Mouse (Mus musculus) liver, embryonic 12.5 days (tissue): Measurements from ENCODE around the gene Calr4. TPM values are rescaled to one million over a fixed set of nuclear protein-coding genes. Genes with fewer than 3 reads are reported as not detected.

Experiments used
- ATAC-seq: fragments of 200-750 bp; cut with Nextera tagmentation; 2 replicates; pipeline ENCODE4 v1.8.0; 2017; ENCODE audit warnings: moderate number of reproducible peaks, mild to moderate bottlenecking, moderate library complexity
- H3K27ac ChIP-seq: fragments of 300-500 bp; sonication (generic); 2 replicates; pipeline ENCODE4 v1.5.1; 2016; ENCODE audit warnings: mild to moderate bottlenecking
- H3K27me3 ChIP-seq: fragments of 300-500 bp; sonication (generic); replicated peaks from 2 replicates; pipeline ENCODE4 v1.6.1; 2016; ENCODE audit warnings: mild to moderate bottlenecking, moderate library complexity
- H3K36me3 ChIP-seq: fragments of 300-500 bp; sonication (generic); 2 replicates; pipeline ENCODE4 v1.6.1; 2016; ENCODE audit warnings: mild to moderate bottlenecking, moderate library complexity
- H3K4me1 ChIP-seq: fragments of 300-500 bp; sonication (generic); 2 replicates; pipeline ENCODE4 v1.6.1; 2016
- H3K4me2 ChIP-seq: fragments of 300-500 bp; sonication (generic); 2 replicates; pipeline ENCODE4 v1.6.1; 2016; ENCODE audit warnings: mild to moderate bottlenecking, moderate library complexity
- H3K4me3 ChIP-seq: fragments of 300-500 bp; sonication (generic); 2 replicates; pipeline ENCODE4 v1.5.1; 2016; ENCODE audit warnings: mild to moderate bottlenecking, moderate library complexity
- H3K9ac ChIP-seq: fragments of 300-500 bp; sonication (generic); 2 replicates; pipeline ENCODE4 v1.6.1; 2016; ENCODE audit warnings: mild to moderate bottlenecking, moderate library complexity
- H3K9me3 ChIP-seq: fragments of 300-500 bp; sonication (generic); replicated peaks from 2 replicates; pipeline ENCODE4 v1.6.1; 2016; ENCODE audit warnings: mild to moderate bottlenecking, moderate library complexity
- WGBS: fragments of 180-500 bp; shearing (Covaris S2); methylation state at CpG from one replicate; pipeline ENCODE4 v1.1.7; 2016; ENCODE audit not compliant: insufficient replicate concordance; 5-methylcytosine and 5-hydroxymethylcytosine counted together
- polyA plus RNA-seq: library from polyadenylated mRNA; unstranded; fragments of >200 nt; fragmentation: Nextera tagmentation; extraction: Ambion mirVana; gene quantifications from 2 replicates; pipeline ENCODE4 v1.2.1, GENCODE M21; 2016

The Calr4 gene
- polyA plus RNA-seq, 1 experiment from 2014 or later = not detected

GRCm38 (mm10) chr4:109210881-109211280 is 23.4 kb upstream of the Calr4 start:
- Histone ChIP-seq H3K4me2 (no peak overlapping the region), H3K27me3 (no peaks in the 10 kb centered on the region), H3K9me3 (no peaks in the 10 kb centered on the region), H3K4me3 (no peak overlapping the region), H3K4me1 (peaks cover 3% of the 10 kb centered on the region; the same call in 1 of the 2 replicates), H3K9ac (no peak overlapping the region), H3K27ac (no peak overlapping the region), H3K36me3 (no peaks in the 10 kb centered on the region)
- 74% methylated on average over 4 of the region's 4 CpGs for WGBS
- no peak for ATAC-seq

- Histone ChIP-seq H3K36me3 (no peaks in the 10 kb centered on the region), H3K9ac (no peak overlapping the region), H3K4me1 (no peaks in the 10 kb centered on the region), H3K4me2 (no peak overlapping the region), H3K4me3 (no peak overlapping the region), H3K9me3 (no peaks in the 10 kb centered on the region), H3K27ac (no peak overlapping the region), H3K27me3 (no peaks in the 10 kb centered on the region)
- WGBS = 45% methylated on average over 3 of the region's 3 CpGs
- ATAC-seq = no peak
Measured at GRCm38 (mm10) chr4:109213986-109214385, 20.3 kb upstream of the Calr4 start.

- no peaks in the 10 kb centered on the region for H3K36me3 ChIP-seq
- H3K4me1 ChIP-seq = no peaks in the 10 kb centered on the region
- H3K9me3 ChIP-seq = no peaks in the 10 kb centered on the region
- WGBS = 60% methylated on average over 7 of the region's 7 CpGs
- H3K27ac ChIP-seq = no peak overlapping the region
- H3K9ac ChIP-seq = no peak overlapping the region
- ATAC-seq = no peak
- H3K27me3 ChIP-seq = no peaks in the 10 kb centered on the region
- no peak overlapping the region for H3K4me2 ChIP-seq
- H3K4me3 ChIP-seq = no peak overlapping the region
Measured at GRCm38 (mm10) chr4:109218008-109218407, 16.3 kb upstream of the Calr4 start.

GRCm38 (mm10) chr4:109220441-109220940 is 13.8 kb upstream of the Calr4 start:
- no peaks in the 10 kb centered on the region for H3K9me3 ChIP-seq
- WGBS = 70% methylated on average over 14 of the region's 14 CpGs
- no peaks in the 10 kb centered on the region for H3K4me1 ChIP-seq
- H3K4me3 ChIP-seq = no peak overlapping the region
- no peak overlapping the region for H3K27ac ChIP-seq
- ATAC-seq = no peak
- no peak overlapping the region for H3K9ac ChIP-seq
- H3K4me2 ChIP-seq = no peak overlapping the region
- no peaks in the 10 kb centered on the region for H3K36me3 ChIP-seq
- H3K27me3 ChIP-seq = no peaks in the 10 kb centered on the region

GRCm38 (mm10) chr4:109222001-109222400 is 12.3 kb upstream of the Calr4 start:
- H3K27ac ChIP-seq = no peak overlapping the region
- H3K9ac ChIP-seq = no peak overlapping the region
- H3K4me3 ChIP-seq = no peak overlapping the region
- H3K4me1 ChIP-seq = no peaks in the 10 kb centered on the region
- no peak for ATAC-seq
- H3K27me3 ChIP-seq = no peaks in the 10 kb centered on the region
- 80% methylated on average over 3 of the region's 3 CpGs for WGBS
- H3K36me3 ChIP-seq = no peaks in the 10 kb centered on the region
- H3K9me3 ChIP-seq = no peaks in the 10 kb centered on the region
- no peak overlapping the region for H3K4me2 ChIP-seq

- 77% methylated on average over 13 of the region's 13 CpGs for WGBS
- Histone ChIP-seq H3K4me1 (no peaks in the 10 kb centered on the region), H3K27ac (no peak overlapping the region), H3K36me3 (no peaks in the 10 kb centered on the region), H3K4me3 (no peak overlapping the region), H3K9me3 (no peaks in the 10 kb centered on the region), H3K4me2 (no peak overlapping the region), H3K27me3 (no peaks in the 10 kb centered on the region), H3K9ac (no peak overlapping the region)
- ATAC-seq = no peak
Measured at GRCm38 (mm10) chr4:109224762-109225552, 9.3 kb upstream of the Calr4 start.

GRCm38 (mm10) chr4:109225606-109226005 is 8.7 kb upstream of the Calr4 start:
- H3K9me3 ChIP-seq = no peaks in the 10 kb centered on the region
- no peaks in the 10 kb centered on the region for H3K4me1 ChIP-seq
- H3K4me3 ChIP-seq = no peak overlapping the region
- no peak overlapping the region for H3K27ac ChIP-seq
- H3K27me3 ChIP-seq = no peaks in the 10 kb centered on the region
- 73% methylated on average over 6 of the region's 6 CpGs for WGBS
- ATAC-seq = no peak
- H3K4me2 ChIP-seq = no peak overlapping the region
- H3K36me3 ChIP-seq = no peaks in the 10 kb centered on the region
- no peak overlapping the region for H3K9ac ChIP-seq

- Histone ChIP-seq H3K4me2 (no peak overlapping the region), H3K27ac (no peak overlapping the region), H3K27me3 (no peaks in the 10 kb centered on the region), H3K9ac (no peak overlapping the region), H3K9me3 (no peaks in the 10 kb centered on the region), H3K4me1 (no peaks in the 10 kb centered on the region), H3K4me3 (no peak overlapping the region), H3K36me3 (no peaks in the 10 kb centered on the region)
- no peak for ATAC-seq
- WGBS = 38% methylated on average over 5 of the region's 5 CpGs
Measured at GRCm38 (mm10) chr4:109226071-109226470, 8.2 kb upstream of the Calr4 start.

GRCm38 (mm10) chr4:109229766-109230279 is 4.5 kb upstream of the Calr4 start:
- Histone ChIP-seq H3K27me3 (no peaks in the 10 kb centered on the region), H3K9me3 (no peaks in the 10 kb centered on the region), H3K27ac (no peak overlapping the region), H3K4me2 (no peak overlapping the region), H3K4me3 (no peak overlapping the region), H3K9ac (no peak overlapping the region), H3K4me1 (no peaks in the 10 kb centered on the region), H3K36me3 (no peaks in the 10 kb centered on the region)
- ATAC-seq = no peak
- WGBS = 44% methylated on average over 7 of the region's 7 CpGs

GRCm38 (mm10) chr4:109234806-109235350 is 593 bp downstream of the Calr4 start:
- no peaks in the 10 kb centered on the region for H3K27me3 ChIP-seq
- 58% methylated on average over 9 of the region's 9 CpGs for WGBS
- ATAC-seq = no peak

GRCm38 (mm10) chr4:109236186-109236879 is 2.0 kb downstream of the Calr4 start:
- WGBS = 66% methylated on average over 7 of the region's 7 CpGs
- ATAC-seq = no peak
- no peaks in the 10 kb centered on the region for H3K36me3 ChIP-seq
- no peak overlapping the region for H3K9ac ChIP-seq
- H3K27me3 ChIP-seq = no peaks in the 10 kb centered on the region
- no peak overlapping the region for H3K4me2 ChIP-seq
- H3K9me3 ChIP-seq = no peaks in the 10 kb centered on the region
- H3K27ac ChIP-seq = no peak overlapping the region
- H3K4me3 ChIP-seq = no peak overlapping the region
- H3K4me1 ChIP-seq = no peaks in the 10 kb centered on the region

More at GRCm38 (mm10) chr4:109234806-109235350, 593 bp downstream of the Calr4 start:
- H3K27ac ChIP-seq = no peak overlapping the region
- no peak overlapping the region for H3K4me3 ChIP-seq
- H3K4me2 ChIP-seq = no peak overlapping the region
- no peaks in the 10 kb centered on the region for H3K9me3 ChIP-seq
- no peak overlapping the region for H3K9ac ChIP-seq
- H3K4me1 ChIP-seq = no peaks in the 10 kb centered on the region
- no peaks in the 10 kb centered on the region for H3K36me3 ChIP-seq
